Mouse (Mus musculus): ENCODE results near the gene Foxb1. TPM values are rescaled to one million over a fixed set of nuclear protein-coding genes. Genes with fewer than 3 reads are reported as not detected.

Foxb1 gene
- polyA plus RNA-seq, 1 experiment from 2014 or later: not detected

Other genes with a start within 250 kb of the Foxb1 start
- gene Bnip2, start 228.5 kb upstream of the Foxb1 start, polyA plus RNA-seq (2015; fragmentation: Nextera tagmentation; extraction: Ambion mirVana): 86.8 and 98.3 TPM in 2 replicates